Mouse (Mus musculus): ENCODE results near the gene Adck2. TPM values are rescaled to one million over a fixed set of nuclear protein-coding genes. Genes with fewer than 3 reads are reported as not detected.

Adck2 gene
- total RNA-seq, 2 experiments from 2014 or later = 0.76 TPM; not detected in 1

- ATAC-seq (replicated peaks; ENCODE audit: low FRiP score, poor library complexity, severe bottlenecking) = no peak
Observed at GRCm38 (mm10) chr6:39607365-39607764, 33.7 kb downstream of the Adck2 start.

GRCm38 (mm10) chr6:39610207-39610606, 36.5 kb downstream of the Adck2 start:
- no peak for ATAC-seq (replicated peaks; ENCODE audit: low FRiP score, poor library complexity, severe bottlenecking)

- ATAC-seq (replicated peaks; ENCODE audit: low FRiP score, poor library complexity, severe bottlenecking) = no peak
Observed at GRCm38 (mm10) chr6:39611296-39611695, 37.6 kb downstream of the Adck2 start.

Other genes starting within 250 kb of the Adck2 start
- 1.4 and 10.9 TPM in 2 replicates for gene Slc37a3, start 196.2 kb upstream of the Adck2 start, total RNA-seq (2015; ENCODE audit: low replicate concordance)
- 0.83 and 2.3 TPM in 2 replicates for gene Slc37a3, start 196.2 kb upstream of the Adck2 start, total RNA-seq (2017; ENCODE audit: low replicate concordance)
- 2.5 TPM in 1 of 2 replicates, not detected in the other for gene Rab19, start 192.7 kb upstream of the Adck2 start, total RNA-seq (2015; ENCODE audit: low replicate concordance)
- 0.68 and 1.3 TPM in 2 replicates for gene Rab19, start 192.7 kb upstream of the Adck2 start, total RNA-seq (2017; ENCODE audit: low replicate concordance)
- gene Mkrn1, start 153.4 kb upstream of the Adck2 start, total RNA-seq (2015; ENCODE audit: low replicate concordance) = 253 and 359 TPM in 2 replicates
- gene Mkrn1, start 153.4 kb upstream of the Adck2 start, total RNA-seq (2017; ENCODE audit: low replicate concordance) = 284 and 418 TPM in 2 replicates
- gene Dennd2a, start 16.0 kb upstream of the Adck2 start, total RNA-seq (2015; ENCODE audit: low replicate concordance) = 1.3 TPM in 1 of 2 replicates, not detected in the other
- gene Dennd2a, start 16.0 kb upstream of the Adck2 start, total RNA-seq (2017; ENCODE audit: low replicate concordance) = 0.53 TPM in 1 of 2 replicates, not detected in the other
- gene Gm42420, start 11.9 kb downstream of the Adck2 start, total RNA-seq (2015; ENCODE audit: low replicate concordance) = not detected in 2 replicates
- not detected in 2 replicates for gene Gm42420, start 11.9 kb downstream of the Adck2 start, total RNA-seq (2017; ENCODE audit: low replicate concordance)
- gene Ndufb2, start 18.7 kb downstream of the Adck2 start, total RNA-seq (2015; ENCODE audit: low replicate concordance) = 14.7 and 16.2 TPM in 2 replicates
- gene Ndufb2, start 18.7 kb downstream of the Adck2 start, total RNA-seq (2017; ENCODE audit: low replicate concordance) = 10.5 and 24.9 TPM in 2 replicates
- gene Braf, start 151.6 kb downstream of the Adck2 start, total RNA-seq (2015; ENCODE audit: low replicate concordance) = 11.5 and 24.3 TPM in 2 replicates
- gene Braf, start 151.6 kb downstream of the Adck2 start, total RNA-seq (2017; ENCODE audit: low replicate concordance) = 8.2 and 9.5 TPM in 2 replicates
- gene Mrps33, start 237.1 kb downstream of the Adck2 start, total RNA-seq (2015; ENCODE audit: low replicate concordance) = 17.3 and 49.5 TPM in 2 replicates
- 6.2 and 18.6 TPM in 2 replicates for gene Mrps33, start 237.1 kb downstream of the Adck2 start, total RNA-seq (2017; ENCODE audit: low replicate concordance)